Mouse (Mus musculus) adrenal gland, adult 8-10 months (tissue): Measurements from ENCODE around the gene Ubc. TPM values are rescaled to one million over a fixed set of nuclear protein-coding genes. Genes with fewer than 3 reads are reported as not detected.
"Not testable (repeated sequence)": the region's sequence is repeated elsewhere in the genome, so short reads cannot be mapped to it uniquely, and the experiment has no call there.

Experiments used
- DNase-seq: peaks from one replicate; pipeline ENCODE4 v3.0.0; 2022
- total RNA-seq, 4 experiments: library from RNA; stranded (reverse); gene quantifications; 2 replicates each; pipeline ENCODE4 v1.2.4; 2022

Gene Ubc
- total RNA-seq, 4 experiments from 2014 or later: 1,164 to 1,564 (median 1,502) TPM

DNA sequence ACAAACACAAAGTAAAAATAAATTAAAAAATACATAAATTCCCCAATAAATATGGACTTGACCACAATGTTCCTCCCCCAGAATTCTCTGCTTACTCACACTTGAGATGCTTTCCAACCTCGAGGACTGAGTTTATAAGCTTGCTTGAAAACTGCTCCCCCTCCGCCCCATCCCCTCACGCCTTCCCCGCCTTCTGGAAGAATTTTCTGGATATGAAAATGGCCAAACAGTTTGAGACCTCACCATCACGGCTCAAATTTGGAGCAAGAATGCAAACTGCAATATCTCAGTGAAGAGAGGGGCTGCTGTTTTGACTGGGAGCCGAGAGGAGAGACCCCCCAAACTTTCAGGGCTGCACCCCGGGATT lies 14.5 kb upstream of the Ubc start:
- DNase-seq: no peak

- peak; percentile 62 for DNase-seq
These were observed 13.8 kb upstream of the Ubc start for GRCm38 (mm10) chr5:125403481-125404465.

GRCm38 (mm10) chr5:125402991-125403390 lies 13.0 kb upstream of the Ubc start:
- no peak for DNase-seq

- DNase-seq: no peak
These were observed 12.5 kb upstream of the Ubc start for GRCm38 (mm10) chr5:125402476-125402875.

DNA sequence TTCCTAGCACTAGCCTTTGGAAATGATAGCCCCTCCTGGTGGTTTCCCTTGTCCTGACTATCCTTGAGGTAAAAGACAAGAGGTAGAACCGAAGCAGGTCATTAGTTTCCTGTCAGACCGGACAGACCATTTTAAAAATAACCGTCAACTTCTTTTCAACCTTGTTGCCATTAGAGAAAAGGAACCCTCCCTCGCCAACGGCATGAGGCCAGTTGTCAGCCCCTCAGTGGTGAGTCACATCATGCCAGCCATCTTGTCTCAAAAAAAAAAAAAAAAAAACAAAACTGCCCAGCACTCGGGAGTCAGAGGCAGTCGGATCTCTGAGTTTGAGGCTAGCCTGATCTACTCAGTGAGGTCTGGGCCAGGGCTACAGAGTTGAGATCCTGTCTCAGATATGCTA lies 10.9 kb upstream of the Ubc start:
- DNase-seq: no peak

DNA sequence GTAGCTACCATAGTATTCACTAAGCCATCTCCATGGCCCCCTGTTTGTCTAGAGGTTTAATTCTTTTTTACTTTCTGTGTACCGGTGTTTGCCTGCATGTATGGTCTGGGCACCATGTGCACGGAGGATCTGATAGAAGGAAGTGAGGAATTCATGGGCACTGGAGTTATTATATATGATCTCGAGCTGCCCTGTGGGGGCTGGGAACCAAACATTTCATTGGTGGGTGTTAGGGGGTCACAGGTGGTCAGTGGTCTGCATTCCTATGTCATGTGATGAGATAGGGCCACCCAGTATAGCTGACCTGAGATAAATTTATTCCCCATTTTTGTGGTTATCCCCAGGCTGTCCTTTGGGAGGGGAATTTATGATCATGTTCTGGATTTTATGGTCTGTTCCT lies 5.0 kb upstream of the Ubc start:
- DNase-seq: no peak

DNA sequence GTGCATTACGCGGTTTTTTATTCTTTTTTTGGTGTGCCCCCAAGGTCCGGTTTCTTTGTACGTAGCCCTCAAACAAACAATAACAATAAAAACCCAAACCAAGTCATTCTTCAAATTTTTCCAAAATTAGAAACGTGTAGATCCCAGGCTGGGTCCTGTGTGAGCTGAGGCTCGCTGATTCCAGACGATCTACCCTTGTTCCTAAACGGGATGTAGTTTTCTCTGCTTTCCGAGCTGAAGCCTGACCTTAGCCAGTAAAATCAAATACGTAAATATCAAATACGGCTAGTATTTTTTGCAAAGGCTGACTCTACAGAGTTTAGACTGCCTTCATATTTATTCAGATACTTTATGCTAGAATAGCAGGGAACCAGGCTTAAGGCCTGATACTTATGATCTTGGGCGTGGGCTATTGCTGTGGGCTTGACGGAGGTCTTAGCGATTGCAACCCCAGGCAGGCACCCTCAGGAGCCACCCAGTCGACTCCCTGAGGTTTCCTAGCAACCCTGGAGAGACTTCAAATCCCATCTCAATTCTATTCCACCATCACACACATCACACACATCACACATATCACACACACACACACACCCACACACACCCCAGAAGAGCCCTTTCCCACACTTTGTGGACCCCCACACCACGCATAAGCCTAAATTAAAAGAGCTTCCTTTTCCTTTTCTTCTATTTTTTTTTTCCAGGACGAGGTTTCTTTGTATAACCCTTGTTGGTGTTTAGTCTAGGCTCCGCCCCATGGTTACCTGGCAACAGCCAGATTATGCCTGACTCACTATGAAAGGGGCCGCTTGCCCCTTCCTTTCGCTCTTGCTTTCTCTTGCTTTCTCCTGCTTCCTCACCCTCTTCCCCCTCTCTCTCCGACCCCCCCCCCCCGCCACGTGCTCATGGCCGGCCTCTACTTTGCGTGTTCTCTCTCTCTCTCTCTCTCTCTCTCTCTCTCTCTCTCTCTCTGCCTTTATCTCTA lies 3.9 kb upstream of the Ubc start:
- peak; percentile 77 for DNase-seq

- DNase-seq: peak; percentile 97
These were observed 3.1 kb upstream of the Ubc start for GRCm38 (mm10) chr5:125392977-125393621.

- no peak for DNase-seq
These were observed 2.6 kb upstream of the Ubc start for GRCm38 (mm10) chr5:125392618-125392976.

DNA sequence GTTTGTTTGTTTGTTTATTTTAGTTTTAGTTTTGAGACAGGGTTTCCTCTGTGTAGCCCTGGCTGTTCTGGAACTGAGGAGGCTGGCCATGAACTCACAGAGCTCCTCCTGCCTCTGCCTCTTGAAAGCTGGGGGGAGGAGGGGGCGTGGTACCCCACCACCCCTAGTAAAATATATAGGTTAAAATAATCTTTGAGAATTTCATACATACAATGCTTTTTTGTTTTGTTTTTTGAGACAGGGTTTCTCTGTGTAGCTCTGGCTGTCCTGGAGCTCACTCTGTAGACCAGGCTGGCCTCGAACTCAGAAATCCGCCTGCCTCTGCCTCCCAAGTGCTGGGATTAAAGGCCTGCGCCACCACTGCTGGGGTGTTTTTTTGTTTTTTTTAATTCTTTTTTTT lies 2.2 kb upstream of the Ubc start:
- DNase-seq: not testable (repeated sequence)

GRCm38 (mm10) chr5:125391609-125392008 lies 1.6 kb upstream of the Ubc start:
- DNase-seq: peak; percentile 85

- no peak for DNase-seq
These were observed 990 bp upstream of the Ubc start for GRCm38 (mm10) chr5:125390906-125391477.

- DNase-seq: peak; percentile 86
These were observed 847 bp downstream of the Ubc start, which contains the start of gene Gm10382 for GRCm38 (mm10) chr5:125389131-125389578. Gm10382 (plus strand) TSS chr5:125389322.

GRCm38 (mm10) chr5:125388358-125389092 lies 1.5 kb downstream of the Ubc start:
- no peak for DNase-seq

- DNase-seq: not testable (repeated sequence)
These were observed 2.7 kb downstream of the Ubc start for GRCm38 (mm10) chr5:125387295-125387694.

- no peak for DNase-seq
These were observed 4.6 kb downstream of the Ubc start for GRCm38 (mm10) chr5:125385215-125385940.

- DNase-seq: no peak
These were observed 5.3 kb downstream of the Ubc start for GRCm38 (mm10) chr5:125384512-125385214.

GRCm38 (mm10) chr5:125383637-125384420 lies 6.2 kb downstream of the Ubc start:
- DNase-seq: no peak
